Mouse (Mus musculus) embryonic facial prominence, embryonic 15.5 days (tissue): ENCODE data around the gene Tmem74b. TPM values are rescaled to one million over a fixed set of nuclear protein-coding genes. Genes with fewer than 3 reads are reported as not detected.
A peak's percentile ranks its signal among the peaks of the same experiment; 100 is the strongest.

Source experiments
- ATAC-seq: fragments of 200-750 bp; cut with Nextera tagmentation; 2 replicates; pipeline ENCODE4 v1.8.0; 2017; ENCODE audit warnings: low read depth, moderate TSS enrichment; ENCODE audit not compliant: insufficient number of reproducible peaks, low FRiP score, low TSS enrichment
- H3K27ac ChIP-seq: fragments of 300-500 bp; sonication (generic); replicated peaks from 2 replicates; pipeline ENCODE4 v1.5.1; 2015; ENCODE audit warnings: mild to moderate bottlenecking, inconsistent platforms
- H3K27me3 ChIP-seq: fragments of 300-500 bp; sonication (generic); 2 replicates; pipeline ENCODE4 v1.6.1; 2015; ENCODE audit warnings: inconsistent platforms
- H3K36me3 ChIP-seq: fragments of 300-500 bp; sonication (generic); 2 replicates; pipeline ENCODE4 v1.6.1; 2015; ENCODE audit warnings: mild to moderate bottlenecking, inconsistent platforms
- H3K4me1 ChIP-seq: fragments of 300-500 bp; sonication (generic); 2 replicates; pipeline ENCODE4 v1.6.1; 2015; ENCODE audit warnings: inconsistent platforms
- H3K4me2 ChIP-seq: fragments of 300-500 bp; sonication (generic); replicated peaks from 2 replicates; pipeline ENCODE4 v1.6.1; 2015; ENCODE audit warnings: mild to moderate bottlenecking, inconsistent platforms
- H3K4me3 ChIP-seq: fragments of 300-500 bp; sonication (generic); replicated peaks from 2 replicates; pipeline ENCODE4 v1.5.1; 2015; ENCODE audit warnings: mild to moderate bottlenecking, inconsistent platforms
- H3K9ac ChIP-seq: fragments of 300-500 bp; sonication (generic); 2 replicates; pipeline ENCODE4 v1.6.1; 2015; ENCODE audit warnings: inconsistent platforms
- H3K9me3 ChIP-seq: fragments of 300-500 bp; sonication (generic); replicated peaks from 2 replicates; pipeline ENCODE4 v1.6.1; 2016; ENCODE audit warnings: inconsistent platforms
- WGBS: fragments of 180-500 bp; shearing (Covaris S2); methylation state at CpG from one replicate; pipeline ENCODE4 v1.1.7; 2015; 5-methylcytosine and 5-hydroxymethylcytosine counted together
- polyA plus RNA-seq: library from polyadenylated mRNA; unstranded; fragments of >200 nt; fragmentation: Nextera tagmentation; extraction: Ambion mirVana; gene quantifications from 2 replicates; pipeline ENCODE4 v1.2.1, GENCODE M21; 2015

The Tmem74b gene
- 2.8 and 3.3 TPM in 2 replicates for polyA plus RNA-seq

GRCm38 (mm10) chr2:151701231-151702145 is at the start of gene Tmem74b:
Gene Tmem74b, plus strand, starts transcription at chr2:151702008.
- 5% methylated on average over 25 of the region's 25 CpGs for WGBS
- H3K9ac ChIP-seq, result peak within 1 kb of the TSS; percentile 62
- H3K27ac ChIP-seq, result no peak within 1 kb of the TSS
- no peaks in the 10 kb centered on the region for H3K36me3 ChIP-seq
- H3K27me3 ChIP-seq, result peaks cover 26% of the 10 kb centered on the region
- peaks cover 5% of the 10 kb centered on the region; the same call in 1 of the 2 replicates for H3K4me1 ChIP-seq
- ATAC-seq, result no peak
- H3K9me3 ChIP-seq, result no peaks in the 10 kb centered on the region
- peak within 1 kb of the TSS; percentile 60 for H3K4me3 ChIP-seq
- peak within 1 kb of the TSS; percentile 100 for H3K4me2 ChIP-seq

- Histone ChIP-seq H3K4me2 (no peak overlapping the region), H3K9ac (no peak overlapping the region), H3K27me3 (no peaks in the 10 kb centered on the region), H3K4me1 (no peaks in the 10 kb centered on the region), H3K4me3 (no peak overlapping the region), H3K27ac (no peak overlapping the region), H3K36me3 (no peaks in the 10 kb centered on the region), H3K9me3 (no peaks in the 10 kb centered on the region)
- WGBS, result 62% methylated on average over 1 of the region's 1 CpGs
- ATAC-seq, result no peak
These were observed 49.8 kb upstream of the Tmem74b start for GRCm38 (mm10) chr2:151652053-151652452.

GRCm38 (mm10) chr2:151668433-151668832 is 33.4 kb upstream of the Tmem74b start, which contains the start of gene Rad21l:
Gene Rad21l, minus strand, starts transcription at chr2:151668533.
- Histone ChIP-seq H3K36me3 (no peaks in the 10 kb centered on the region), H3K9ac (no peak within 1 kb of the TSS), H3K4me1 (peaks cover 5% of the 10 kb centered on the region; the same call in 1 of the 2 replicates), H3K9me3 (no peaks in the 10 kb centered on the region), H3K27me3 (peaks cover 10% of the 10 kb centered on the region; the same call in 1 of the 2 replicates), H3K27ac (no peak within 1 kb of the TSS), H3K4me2 (no peak within 1 kb of the TSS), H3K4me3 (no peak within 1 kb of the TSS)
- no peak for ATAC-seq
- WGBS, result 69% methylated on average over 3 of the region's 3 CpGs

GRCm38 (mm10) chr2:151670026-151670967 is 31.5 kb upstream of the Tmem74b start:
- H3K4me3 ChIP-seq, result no peak overlapping the region
- 35% methylated on average over 48 of the region's 48 CpGs for WGBS
- H3K27me3 ChIP-seq, result peaks cover 10% of the 10 kb centered on the region; the same call in 1 of the 2 replicates
- 0 out of 2 replicates have a peak, but pooled peaks have one; percentile 24 for ATAC-seq
- no peaks in the 10 kb centered on the region for H3K9me3 ChIP-seq
- H3K36me3 ChIP-seq, result no peaks in the 10 kb centered on the region
- H3K4me2 ChIP-seq, result no peak overlapping the region; the same call in 1 of the 2 replicates
- peaks cover 5% of the 10 kb centered on the region; the same call in 1 of the 2 replicates for H3K4me1 ChIP-seq
- H3K9ac ChIP-seq, result no peak overlapping the region
- no peak overlapping the region for H3K27ac ChIP-seq

- H3K9ac ChIP-seq, result no peak overlapping the region
- no peaks in the 10 kb centered on the region for H3K36me3 ChIP-seq
- H3K4me1 ChIP-seq, result peaks cover 5% of the 10 kb centered on the region; the same call in 1 of the 2 replicates
- H3K27me3 ChIP-seq, result peaks cover 10% of the 10 kb centered on the region; the same call in 1 of the 2 replicates
- H3K27ac ChIP-seq, result no peak overlapping the region
- H3K4me2 ChIP-seq, result no peak overlapping the region
- 21% methylated on average over 1 of the region's 1 CpGs for WGBS
- ATAC-seq, result peak; percentile 47; the same call in 1 of the 2 replicates
- no peaks in the 10 kb centered on the region for H3K9me3 ChIP-seq
- H3K4me3 ChIP-seq, result no peak overlapping the region
These were observed 30.9 kb upstream of the Tmem74b start for GRCm38 (mm10) chr2:151670968-151671329.

- Histone ChIP-seq H3K36me3 (no peaks in the 10 kb centered on the region), H3K4me2 (no peak overlapping the region), H3K27ac (no peak overlapping the region), H3K4me3 (no peak overlapping the region), H3K4me1 (no peaks in the 10 kb centered on the region), H3K9ac (no peak overlapping the region), H3K27me3 (no peaks in the 10 kb centered on the region), H3K9me3 (no peaks in the 10 kb centered on the region)
- no peak for ATAC-seq
- 59% methylated on average over 2 of the region's 2 CpGs for WGBS
These were observed 25.6 kb upstream of the Tmem74b start for GRCm38 (mm10) chr2:151676234-151676633.

GRCm38 (mm10) chr2:151682357-151682756 is 19.5 kb upstream of the Tmem74b start:
- no peaks in the 10 kb centered on the region for H3K27me3 ChIP-seq
- WGBS, result 63% methylated on average over 3 of the region's 3 CpGs

GRCm38 (mm10) chr2:151682976-151683375 is 18.8 kb upstream of the Tmem74b start:
- 83% methylated on average over 4 of the region's 4 CpGs for WGBS
- no peak for ATAC-seq
- H3K9ac ChIP-seq, result no peak overlapping the region
- no peaks in the 10 kb centered on the region for H3K9me3 ChIP-seq
- H3K4me1 ChIP-seq, result no peaks in the 10 kb centered on the region
- H3K4me3 ChIP-seq, result no peak overlapping the region
- H3K27ac ChIP-seq, result no peak overlapping the region
- H3K4me2 ChIP-seq, result no peak overlapping the region
- H3K36me3 ChIP-seq, result no peaks in the 10 kb centered on the region
- no peaks in the 10 kb centered on the region for H3K27me3 ChIP-seq

More at GRCm38 (mm10) chr2:151682357-151682756, 19.5 kb upstream of the Tmem74b start:
- H3K27ac ChIP-seq, result no peak overlapping the region
- H3K36me3 ChIP-seq, result no peaks in the 10 kb centered on the region
- H3K9ac ChIP-seq, result no peak overlapping the region
- ATAC-seq, result no peak
- H3K4me2 ChIP-seq, result no peak overlapping the region
- no peaks in the 10 kb centered on the region for H3K9me3 ChIP-seq
- H3K4me1 ChIP-seq, result no peaks in the 10 kb centered on the region
- no peak overlapping the region for H3K4me3 ChIP-seq

GRCm38 (mm10) chr2:151702146-151702850 is 490 bp downstream of the Tmem74b start:
- peak overlapping the region; percentile 62 for H3K9ac ChIP-seq
- ATAC-seq, result peak; percentile 75
- under 1% methylated on average over 93 of the region's 97 CpGs for WGBS
- H3K36me3 ChIP-seq, result no peaks in the 10 kb centered on the region
- no peak overlapping the region for H3K27ac ChIP-seq
- peaks cover 26% of the 10 kb centered on the region for H3K27me3 ChIP-seq
- H3K4me1 ChIP-seq, result peaks cover 5% of the 10 kb centered on the region; the same call in 1 of the 2 replicates
- H3K4me3 ChIP-seq, result peak overlapping the region; percentile 60
- no peaks in the 10 kb centered on the region for H3K9me3 ChIP-seq
- H3K4me2 ChIP-seq, result peak overlapping the region; percentile 100

GRCm38 (mm10) chr2:151702851-151703190 is 1.0 kb downstream of the Tmem74b start:
- H3K4me1 ChIP-seq, result peaks cover 5% of the 10 kb centered on the region; the same call in 1 of the 2 replicates
- 3% methylated on average over 17 of the region's 17 CpGs for WGBS
- no peaks in the 10 kb centered on the region for H3K9me3 ChIP-seq
- H3K36me3 ChIP-seq, result no peaks in the 10 kb centered on the region
- peak overlapping the region; percentile 60 for H3K4me3 ChIP-seq
- H3K9ac ChIP-seq, result peak overlapping the region; percentile 62
- no peak overlapping the region for H3K27ac ChIP-seq
- peak overlapping the region; percentile 100 for H3K4me2 ChIP-seq
- H3K27me3 ChIP-seq, result peaks cover 26% of the 10 kb centered on the region
- peak; percentile 18; the same call in 1 of the 2 replicates for ATAC-seq
